38 mouse cellular contexts compared by ENCODE assay signal in the genomic region with DNA sequence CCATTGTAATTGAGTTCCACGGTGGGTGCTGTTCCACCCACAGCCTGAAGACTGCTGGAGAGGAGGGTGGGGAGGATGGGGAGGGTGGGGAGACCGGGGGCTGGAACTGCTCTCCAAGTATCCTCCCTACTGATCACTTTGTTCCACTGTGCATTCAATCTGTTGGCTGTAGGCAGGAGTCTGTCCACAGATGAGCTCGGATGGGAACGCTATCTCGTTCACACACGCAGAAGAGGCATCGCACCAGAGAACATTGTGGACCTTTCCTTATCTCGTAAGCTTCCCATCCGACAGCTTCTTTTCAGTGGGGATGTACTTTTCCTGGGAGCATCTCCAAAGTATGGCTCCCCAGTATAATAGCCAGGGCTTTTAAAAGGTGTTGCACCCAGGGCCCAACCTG. TPM values are rescaled to one million over a fixed set of nuclear protein-coding genes. Genes with fewer than 3 reads are reported as not detected.
"Had no signal": no experiment of that assay in that cellular context is flagged by ENCODE, and none has a peak within 500 bp of the region (broad histone marks: within the 10 kb centered on the region; RNA-seq: fewer than 3 reads in every experiment).

No protein-coding gene starts in this region.

- H3K9me3 ChIP-seq: limb, embryonic 10.5 days; limb, embryonic 12.5 days; limb, embryonic 13.5 days; limb, embryonic 15.5 days; liver, embryonic 12.5 days; liver, embryonic 13.5 days; liver, embryonic 15.5 days; lung, embryonic 15.5 days; megakaryocyte, embryonic 14.5 days; midbrain, embryonic 10.5 days; midbrain, embryonic 12.5 days; midbrain, embryonic 13.5 days; midbrain, embryonic 15.5 days had no signal

- H3K9ac ChIP-seq: limb, embryonic 12.5 days; limb, embryonic 13.5 days; limb, embryonic 15.5 days; liver, embryonic 12.5 days; liver, embryonic 13.5 days; liver, embryonic 14.5 days; liver, embryonic 15.5 days; liver, postnatal 0 days; lung, embryonic 14.5 days; lung, embryonic 15.5 days; midbrain, embryonic 12.5 days; midbrain, embryonic 13.5 days; midbrain, embryonic 15.5 days had no signal

- H3K27me3 ChIP-seq: limb, embryonic 12.5 days; limb, embryonic 13.5 days; limb, embryonic 15.5 days; liver, embryonic 12.5 days; liver, embryonic 13.5 days; liver, embryonic 15.5 days; lung, embryonic 15.5 days; midbrain, embryonic 12.5 days; midbrain, embryonic 13.5 days; midbrain, embryonic 15.5 days had no signal

- ATAC-seq: liver, embryonic 12.5 days; liver, postnatal 0 days; lung, postnatal 0 days; midbrain, embryonic 13.5 days; midbrain, embryonic 15.5 days; midbrain, embryonic 16.5 days had no signal

- H3K4me3 ChIP-seq: left cerebral cortex, adult 2 months; limb, embryonic 10.5 days; limb, embryonic 12.5 days; limb, embryonic 13.5 days; limb, embryonic 15.5 days; liver, embryonic 12.5 days; liver, embryonic 13.5 days; liver, embryonic 15.5 days; lung, embryonic 15.5 days; megakaryocyte, embryonic 14.5 days; midbrain, embryonic 10.5 days; midbrain, embryonic 12.5 days; midbrain, embryonic 13.5 days; midbrain, embryonic 15.5 days; myocyte had no signal

- DNase-seq: left cerebral cortex, postnatal 4 days; liver; liver, embryonic 13.5 days; liver, postnatal 0 days; lung, adult 18-20 months; lung, adult 2 months; lung, embryonic 14.5 days; lung, postnatal 10 days; lung, postnatal 14 days; lung, postnatal 36 days; lung, postnatal 4 days; midbrain, embryonic 14.5 days had no signal

- H3K36me3 ChIP-seq: limb, embryonic 10.5 days; limb, embryonic 12.5 days; limb, embryonic 13.5 days; limb, embryonic 15.5 days; liver, embryonic 12.5 days; liver, embryonic 13.5 days; liver, embryonic 15.5 days; lung, embryonic 15.5 days; midbrain, embryonic 10.5 days; midbrain, embryonic 12.5 days; midbrain, embryonic 13.5 days; midbrain, embryonic 15.5 days had no signal

- H3K4me1 ChIP-seq: limb, embryonic 10.5 days; limb, embryonic 12.5 days; limb, embryonic 13.5 days; limb, embryonic 15.5 days; liver, embryonic 12.5 days; liver, embryonic 13.5 days; liver, embryonic 15.5 days; lung, embryonic 15.5 days; megakaryocyte, embryonic 14.5 days; midbrain, embryonic 12.5 days; midbrain, embryonic 13.5 days; midbrain, embryonic 15.5 days had no signal

- H3K4me2 ChIP-seq: limb, embryonic 12.5 days; limb, embryonic 13.5 days; limb, embryonic 15.5 days; liver, embryonic 11.5 days; liver, embryonic 12.5 days; liver, embryonic 13.5 days; liver, embryonic 15.5 days; lung, embryonic 14.5 days; lung, embryonic 15.5 days; midbrain, embryonic 11.5 days; midbrain, embryonic 12.5 days; midbrain, embryonic 13.5 days; midbrain, embryonic 15.5 days had no signal

- H3K27ac ChIP-seq: left cerebral cortex, adult 2 months; limb, embryonic 10.5 days; limb, embryonic 12.5 days; limb, embryonic 13.5 days; limb, embryonic 15.5 days; liver, embryonic 12.5 days; liver, embryonic 13.5 days; liver, embryonic 14.5 days; liver, embryonic 15.5 days; lung, embryonic 15.5 days; macrophage; midbrain, embryonic 10.5 days; midbrain, embryonic 12.5 days; midbrain, embryonic 13.5 days; midbrain, embryonic 15.5 days had no signal

RNA-seq across cellular contexts. Expression of a gene that starts 2.3 kb away (rescaled TPM):
- polyA plus RNA-seq: limb, embryonic 10.5 days; limb, embryonic 11.5 days; limb, embryonic 12.5 days; limb, embryonic 13.5 days; limb, embryonic 14.5 days; limb, embryonic 15.5 days; liver, adult 2 months; liver, embryonic 11.5 days; liver, embryonic 12.5 days; liver, embryonic 13.5 days; liver, embryonic 14.5 days; liver, embryonic 15.5 days; liver, embryonic 16.5 days; liver, postnatal 0 days; lung, adult 2 months; lung, embryonic 14.5 days; lung, embryonic 15.5 days; lung, embryonic 16.5 days; lung, postnatal 0 days; macrophage; midbrain, embryonic 10.5 days; midbrain, embryonic 11.5 days; midbrain, embryonic 12.5 days; midbrain, embryonic 13.5 days; midbrain, embryonic 14.5 days; midbrain, embryonic 15.5 days; midbrain, embryonic 16.5 days; midbrain, postnatal 0 days; myocyte had no signal

RNA-seq across cellular contexts. Expression of a gene that starts 3.0 kb away (rescaled TPM):
- polyA plus RNA-seq: limb, embryonic 10.5 days; limb, embryonic 12.5 days; limb, embryonic 13.5 days; limb, embryonic 14.5 days; limb, embryonic 15.5 days; liver, adult 2 months; liver, embryonic 11.5 days; liver, embryonic 12.5 days; liver, embryonic 13.5 days; liver, embryonic 14.5 days; liver, embryonic 15.5 days; liver, embryonic 16.5 days; liver, postnatal 0 days; lung, adult 2 months; lung, embryonic 14.5 days; lung, embryonic 15.5 days; lung, embryonic 16.5 days; macrophage; midbrain, embryonic 10.5 days; midbrain, embryonic 11.5 days; midbrain, embryonic 12.5 days; midbrain, embryonic 13.5 days; midbrain, embryonic 14.5 days; midbrain, embryonic 15.5 days; midbrain, embryonic 16.5 days; midbrain, postnatal 0 days had no signal

RNA-seq across cellular contexts. Expression of a gene that starts 13.7 kb away (rescaled TPM):
- polyA plus RNA-seq: limb, embryonic 10.5 days; limb, embryonic 11.5 days; limb, embryonic 12.5 days; limb, embryonic 13.5 days; limb, embryonic 14.5 days; limb, embryonic 15.5 days; liver, adult 2 months; liver, embryonic 11.5 days; liver, embryonic 12.5 days; liver, embryonic 13.5 days; liver, embryonic 14.5 days; liver, embryonic 15.5 days; liver, embryonic 16.5 days; liver, postnatal 0 days; lung, adult 2 months; lung, embryonic 14.5 days; lung, embryonic 15.5 days; lung, embryonic 16.5 days; lung, postnatal 0 days; macrophage; midbrain, embryonic 10.5 days; midbrain, embryonic 11.5 days; midbrain, embryonic 12.5 days; midbrain, embryonic 13.5 days; midbrain, embryonic 14.5 days; midbrain, embryonic 15.5 days; midbrain, embryonic 16.5 days; midbrain, postnatal 0 days; myocyte had no signal

RNA-seq across cellular contexts. Expression of a gene that starts 36.6 kb away (rescaled TPM):
- polyA plus RNA-seq: limb, embryonic 10.5 days; limb, embryonic 11.5 days; limb, embryonic 12.5 days; limb, embryonic 13.5 days; limb, embryonic 14.5 days; limb, embryonic 15.5 days; liver, adult 2 months; liver, embryonic 11.5 days; liver, embryonic 12.5 days; liver, embryonic 13.5 days; liver, embryonic 14.5 days; liver, embryonic 15.5 days; liver, embryonic 16.5 days; liver, postnatal 0 days; lung, adult 2 months; lung, embryonic 14.5 days; lung, embryonic 15.5 days; lung, embryonic 16.5 days; lung, postnatal 0 days; macrophage; midbrain, embryonic 10.5 days; midbrain, embryonic 11.5 days; midbrain, embryonic 12.5 days; midbrain, embryonic 13.5 days; midbrain, embryonic 14.5 days; midbrain, embryonic 15.5 days; midbrain, embryonic 16.5 days; midbrain, postnatal 0 days; myocyte had no signal

RNA-seq across cellular contexts. Expression of a gene that starts 42.3 kb away (rescaled TPM):
- polyA plus RNA-seq: limb, embryonic 10.5 days; limb, embryonic 11.5 days; limb, embryonic 12.5 days; limb, embryonic 13.5 days; limb, embryonic 14.5 days; limb, embryonic 15.5 days; liver, adult 2 months; liver, embryonic 11.5 days; liver, embryonic 12.5 days; liver, embryonic 13.5 days; liver, embryonic 14.5 days; liver, embryonic 15.5 days; liver, embryonic 16.5 days; liver, postnatal 0 days; lung, adult 2 months; lung, embryonic 14.5 days; lung, embryonic 15.5 days; lung, embryonic 16.5 days; lung, postnatal 0 days; macrophage; midbrain, embryonic 10.5 days; midbrain, embryonic 11.5 days; midbrain, embryonic 12.5 days; midbrain, embryonic 13.5 days; midbrain, embryonic 14.5 days; midbrain, embryonic 15.5 days; midbrain, embryonic 16.5 days; midbrain, postnatal 0 days; myocyte had no signal
